Mouse (Mus musculus): ENCODE measurements around the gene Krtdap. TPM values are rescaled to one million over a fixed set of nuclear protein-coding genes. Genes with fewer than 3 reads are reported as not detected.
"Not testable (repeated sequence)": the region's sequence is repeated elsewhere in the genome, so short reads cannot be mapped to it uniquely, and the experiment has no call there.

Gene Krtdap
- polyA plus RNA-seq, 1 experiment from 2014 or later = 1.3 TPM

GRCm38 (mm10) chr7:30823675-30824074 lies 36.0 kb downstream of the Krtdap start, which contains the start of gene Ffar2:
TSS of gene Ffar2 (minus strand) at chr7:30823775.
- H3K4me2 ChIP-seq (replicated peaks) = no peak within 1 kb of the TSS
- no peaks in the 10 kb centered on the region for H3K4me1 ChIP-seq
- no peak within 1 kb of the TSS for H3K27ac ChIP-seq (replicated peaks)
- H3K27me3 ChIP-seq = no peaks in the 10 kb centered on the region
- H3K4me3 ChIP-seq = no peak within 1 kb of the TSS
- 90% methylated on average over 18 of the region's 18 CpGs for WGBS
- no peak within 1 kb of the TSS for H3K9ac ChIP-seq (replicated peaks)
- H3K36me3 ChIP-seq = no peaks in the 10 kb centered on the region
- H3K9me3 ChIP-seq = no peaks in the 10 kb centered on the region
- ATAC-seq (replicated peaks) = no peak

DNA sequence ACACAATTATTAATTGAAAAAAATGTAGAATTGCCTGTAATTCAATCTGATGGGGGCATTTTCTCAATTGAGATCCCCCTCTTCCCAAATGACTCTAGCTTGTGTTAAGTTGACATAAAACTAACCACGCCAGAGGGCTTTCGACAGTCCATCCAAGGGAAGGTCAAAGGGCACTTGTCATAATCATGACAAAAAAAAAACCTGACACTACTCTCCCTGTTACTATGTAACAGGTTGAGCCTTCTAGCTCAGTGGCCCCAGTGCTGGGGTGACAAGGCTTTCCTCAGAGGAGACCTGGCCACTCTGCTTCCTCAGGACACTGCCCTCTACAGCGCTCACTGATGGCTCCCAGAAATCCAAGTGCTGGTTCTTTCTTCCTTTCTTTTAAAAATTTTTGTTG lies 36.6 kb downstream of the Krtdap start:
- no peaks in the 10 kb centered on the region for H3K9me3 ChIP-seq
- no peak overlapping the region for H3K27ac ChIP-seq (replicated peaks)
- WGBS = 93% methylated on average over 3 of the region's 3 CpGs
- no peak overlapping the region for H3K4me3 ChIP-seq
- H3K9ac ChIP-seq (replicated peaks) = no peak overlapping the region
- ATAC-seq (replicated peaks) = no peak
- H3K36me3 ChIP-seq = no peaks in the 10 kb centered on the region
- no peak overlapping the region for H3K4me2 ChIP-seq (replicated peaks)
- H3K27me3 ChIP-seq = no peaks in the 10 kb centered on the region
- H3K4me1 ChIP-seq = no peaks in the 10 kb centered on the region

DNA sequence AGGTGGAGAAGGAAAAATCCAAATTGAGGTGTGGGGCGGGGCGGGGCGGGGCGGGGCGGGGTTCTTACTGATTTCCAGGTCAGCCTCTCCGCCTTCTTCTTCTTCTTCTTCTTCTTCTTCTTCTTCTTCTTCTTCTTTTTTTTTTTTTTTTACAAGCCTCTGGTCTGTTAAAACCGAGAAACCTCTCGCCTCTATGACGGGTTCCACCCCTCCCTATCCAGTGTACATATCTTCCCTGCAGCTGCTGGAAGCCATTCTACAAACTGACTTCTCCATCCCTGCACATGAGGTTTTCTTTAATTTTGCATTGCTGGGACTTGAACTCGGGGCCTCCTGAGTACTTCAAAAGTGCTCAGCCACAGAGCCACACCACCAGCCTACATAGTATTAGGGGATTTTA lies 39.0 kb downstream of the Krtdap start:
- WGBS = 93% methylated on average over 10 of the region's 10 CpGs
- H3K9me3 ChIP-seq = no peaks in the 10 kb centered on the region

DNA sequence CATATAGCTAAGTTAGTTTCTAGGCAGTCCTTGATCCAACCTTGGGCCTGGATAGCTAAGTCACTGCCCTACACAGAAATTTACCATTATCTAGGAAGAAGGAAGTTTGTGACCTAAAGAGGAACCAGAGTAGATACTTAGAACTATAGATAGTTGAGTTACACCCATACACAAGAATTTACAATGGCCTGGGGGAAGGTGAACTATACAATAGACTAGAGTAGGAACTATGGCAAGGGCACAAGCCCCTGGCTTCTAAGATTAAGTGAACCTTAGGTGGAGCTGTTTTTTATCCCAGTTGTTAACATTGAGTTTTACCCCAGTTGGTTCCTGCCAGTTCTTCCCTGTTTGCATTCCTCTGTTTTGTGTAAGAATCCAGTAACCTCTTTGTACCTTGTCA lies 41.2 kb downstream of the Krtdap start:
- not testable (repeated sequence) for H3K4me2 ChIP-seq (replicated peaks); ATAC-seq (replicated peaks)

More for the DNA sequence above, 39.0 kb downstream of the Krtdap start:
- H3K36me3 ChIP-seq = no peaks in the 10 kb centered on the region
- no peak overlapping the region for H3K4me3 ChIP-seq
- H3K27me3 ChIP-seq = no peaks in the 10 kb centered on the region
- ATAC-seq (replicated peaks) = no peak
- no peak overlapping the region for H3K4me2 ChIP-seq (replicated peaks)
- H3K27ac ChIP-seq (replicated peaks) = no peak overlapping the region
- H3K4me1 ChIP-seq = no peaks in the 10 kb centered on the region
- no peak overlapping the region for H3K9ac ChIP-seq (replicated peaks)

GRCm38 (mm10) chr7:30829428-30829827 lies 41.7 kb downstream of the Krtdap start:
- no peak overlapping the region for H3K9ac ChIP-seq (replicated peaks)
- no peaks in the 10 kb centered on the region for H3K4me1 ChIP-seq
- WGBS = 70% methylated on average over 3 of the region's 3 CpGs
- no peak overlapping the region for H3K4me3 ChIP-seq
- no peak overlapping the region for H3K4me2 ChIP-seq (replicated peaks)
- no peak overlapping the region for H3K27ac ChIP-seq (replicated peaks)
- no peaks in the 10 kb centered on the region for H3K9me3 ChIP-seq
- H3K36me3 ChIP-seq = no peaks in the 10 kb centered on the region
- H3K27me3 ChIP-seq = no peaks in the 10 kb centered on the region
- ATAC-seq (replicated peaks) = no peak

More for the DNA sequence above, 41.2 kb downstream of the Krtdap start:
- H3K4me1 ChIP-seq; H3K4me3 ChIP-seq; H3K27ac ChIP-seq (replicated peaks); H3K9ac ChIP-seq (replicated peaks); H3K27me3 ChIP-seq; H3K9me3 ChIP-seq; H3K36me3 ChIP-seq: not testable (repeated sequence)

DNA sequence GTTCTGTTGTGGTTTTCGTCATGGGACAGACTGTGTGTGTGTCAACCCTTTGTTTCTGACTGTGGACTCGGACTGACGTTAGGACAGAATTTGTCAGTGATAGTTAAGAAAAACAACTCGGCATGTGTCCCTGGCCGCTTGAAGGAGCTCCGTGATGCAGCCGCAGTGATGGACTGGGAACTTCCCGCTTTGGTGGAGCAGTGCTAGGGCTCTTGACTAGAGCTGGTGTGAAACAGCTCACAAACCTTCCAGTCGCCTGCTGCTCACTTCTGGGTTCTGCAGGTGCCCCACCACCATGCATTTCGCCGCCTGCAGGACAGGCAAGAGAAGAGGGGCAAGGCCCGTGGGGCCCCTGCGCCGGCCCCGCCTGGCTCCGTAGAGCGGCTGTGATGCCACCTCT lies 44.6 kb downstream of the Krtdap start:
- H3K36me3 ChIP-seq = no peaks in the 10 kb centered on the region
- no peaks in the 10 kb centered on the region for H3K27me3 ChIP-seq
- no peak for ATAC-seq (replicated peaks)
- no peak overlapping the region for H3K27ac ChIP-seq (replicated peaks)
- H3K9ac ChIP-seq (replicated peaks) = no peak overlapping the region
- 77% methylated on average over 17 of the region's 17 CpGs for WGBS
- H3K4me2 ChIP-seq (replicated peaks) = no peak overlapping the region
- H3K4me1 ChIP-seq = no peaks in the 10 kb centered on the region
- H3K4me3 ChIP-seq = no peak overlapping the region
- H3K9me3 ChIP-seq = no peaks in the 10 kb centered on the region

- ATAC-seq (replicated peaks); H3K4me3 ChIP-seq; H3K36me3 ChIP-seq; H3K4me1 ChIP-seq; H3K9me3 ChIP-seq; H3K27ac ChIP-seq (replicated peaks); H3K9ac ChIP-seq (replicated peaks); H3K4me2 ChIP-seq (replicated peaks); H3K27me3 ChIP-seq: not testable (repeated sequence)
- WGBS = 67% methylated on average over 10 of the region's 11 CpGs
Measured at GRCm38 (mm10) chr7:30832684-30833083, 45.0 kb downstream of the Krtdap start.

GRCm38 (mm10) chr7:30837277-30837676 lies 49.6 kb downstream of the Krtdap start:
- no peaks in the 10 kb centered on the region for H3K4me1 ChIP-seq
- no peak overlapping the region for H3K4me2 ChIP-seq (replicated peaks)
- no peaks in the 10 kb centered on the region for H3K36me3 ChIP-seq
- no peak overlapping the region for H3K9ac ChIP-seq (replicated peaks)
- ATAC-seq (replicated peaks) = no peak
- no peak overlapping the region for H3K4me3 ChIP-seq
- H3K27me3 ChIP-seq = no peaks in the 10 kb centered on the region
- no peak overlapping the region for H3K27ac ChIP-seq (replicated peaks)
- H3K9me3 ChIP-seq = no peaks in the 10 kb centered on the region

DNA sequence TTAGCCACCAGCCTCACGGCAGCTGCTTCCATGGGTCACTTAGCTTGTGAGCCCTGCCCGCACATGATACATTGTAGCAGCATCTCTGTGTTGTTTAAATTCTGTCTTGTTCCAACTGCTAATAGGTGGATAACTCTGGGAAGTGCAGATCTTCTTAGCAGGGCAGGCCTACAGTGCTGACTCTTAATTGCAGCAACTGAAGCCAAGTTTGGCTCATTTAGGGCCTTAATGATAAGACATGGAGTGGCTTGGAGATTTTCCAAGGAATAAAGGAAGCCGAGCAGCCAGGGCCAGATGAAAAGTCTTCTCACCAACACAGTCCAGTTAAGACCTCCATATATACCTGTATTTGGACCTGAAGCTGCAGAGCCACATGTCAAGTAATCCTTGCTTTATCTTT lies 52.6 kb downstream of the Krtdap start:
- H3K4me2 ChIP-seq (replicated peaks) = no peak overlapping the region
- no peak overlapping the region for H3K4me3 ChIP-seq
- 60% methylated on average over 3 of the region's 3 CpGs for WGBS
- H3K27ac ChIP-seq (replicated peaks) = no peak overlapping the region
- no peaks in the 10 kb centered on the region; the same call in 1 of the 2 replicates for H3K4me1 ChIP-seq
- H3K9ac ChIP-seq (replicated peaks) = no peak overlapping the region
- H3K27me3 ChIP-seq = no peaks in the 10 kb centered on the region
- no peaks in the 10 kb centered on the region for H3K36me3 ChIP-seq
- no peaks in the 10 kb centered on the region for H3K9me3 ChIP-seq
- ATAC-seq (replicated peaks) = no peak

Other genes starting within 250 kb of the Krtdap start
- gene Hspb6, start 235.7 kb upstream of the Krtdap start, polyA plus RNA-seq (2015; fragmentation: Nextera tagmentation; extraction: Ambion mirVana) = 9.3 and 10.4 TPM in 2 replicates
- gene Proser3, start 235.6 kb upstream of the Krtdap start, polyA plus RNA-seq (2015; fragmentation: Nextera tagmentation; extraction: Ambion mirVana) = 12.3 and 13.9 TPM in 2 replicates
- 58.9 and 63.3 TPM in 2 replicates for gene Lin37, start 228.1 kb upstream of the Krtdap start, polyA plus RNA-seq (2015; fragmentation: Nextera tagmentation; extraction: Ambion mirVana)
- gene U2af1l4, start 224.6 kb upstream of the Krtdap start, polyA plus RNA-seq (2015; fragmentation: Nextera tagmentation; extraction: Ambion mirVana) = 118 and 122 TPM in 2 replicates
- 21.7 and 22.7 TPM in 2 replicates for gene Gm49396, start 224.6 kb upstream of the Krtdap start, polyA plus RNA-seq (2015; fragmentation: Nextera tagmentation; extraction: Ambion mirVana)
- gene Psenen, start 224.3 kb upstream of the Krtdap start, polyA plus RNA-seq (2015; fragmentation: Nextera tagmentation; extraction: Ambion mirVana) = 131 and 138 TPM in 2 replicates
- 6.3 and 6.6 TPM in 2 replicates for gene Igflr1, start 222.5 kb upstream of the Krtdap start, polyA plus RNA-seq (2015; fragmentation: Nextera tagmentation; extraction: Ambion mirVana)
- 10.4 and 12.0 TPM in 2 replicates for gene Kmt2b, start 199.2 kb upstream of the Krtdap start, polyA plus RNA-seq (2015; fragmentation: Nextera tagmentation; extraction: Ambion mirVana)
- gene Zbtb32, start 189.0 kb upstream of the Krtdap start, polyA plus RNA-seq (2015; fragmentation: Nextera tagmentation; extraction: Ambion mirVana) = 0.33 and 0.50 TPM in 2 replicates
- 0.11 and 0.47 TPM in 2 replicates for gene Upk1a, start 175.0 kb upstream of the Krtdap start, polyA plus RNA-seq (2015; fragmentation: Nextera tagmentation; extraction: Ambion mirVana)
- 899 and 915 TPM in 2 replicates for gene Cox6b1, start 161.7 kb upstream of the Krtdap start, polyA plus RNA-seq (2015; fragmentation: Nextera tagmentation; extraction: Ambion mirVana)
- gene Etv2, start 152.0 kb upstream of the Krtdap start, polyA plus RNA-seq (2015; fragmentation: Nextera tagmentation; extraction: Ambion mirVana) = not detected in 2 replicates
- gene Rbm42, start 137.6 kb upstream of the Krtdap start, polyA plus RNA-seq (2015; fragmentation: Nextera tagmentation; extraction: Ambion mirVana) = 167 and 169 TPM in 2 replicates
- gene Haus5, start 122.9 kb upstream of the Krtdap start, polyA plus RNA-seq (2015; fragmentation: Nextera tagmentation; extraction: Ambion mirVana) = 36.2 and 38.3 TPM in 2 replicates
- not detected in 2 replicates for gene Pmis2, start 116.3 kb upstream of the Krtdap start, polyA plus RNA-seq (2015; fragmentation: Nextera tagmentation; extraction: Ambion mirVana)
- not detected in 2 replicates for gene 2200002J24Rik, start 89.0 kb upstream of the Krtdap start, polyA plus RNA-seq (2015; fragmentation: Nextera tagmentation; extraction: Ambion mirVana)
- gene Atp4a, start 75.7 kb upstream of the Krtdap start, polyA plus RNA-seq (2015; fragmentation: Nextera tagmentation; extraction: Ambion mirVana) = 1.1 and 1.9 TPM in 2 replicates
- 197 and 199 TPM in 2 replicates for gene Tmem147, start 58.4 kb upstream of the Krtdap start, polyA plus RNA-seq (2015; fragmentation: Nextera tagmentation; extraction: Ambion mirVana)
- 1.1 TPM in 2 replicates for gene Gapdhs, start 44.2 kb upstream of the Krtdap start, polyA plus RNA-seq (2015; fragmentation: Nextera tagmentation; extraction: Ambion mirVana)
- 1.6 and 2.0 TPM in 2 replicates for gene Sbsn, start 36.4 kb upstream of the Krtdap start, polyA plus RNA-seq (2015; fragmentation: Nextera tagmentation; extraction: Ambion mirVana)
- 0.26 and 0.74 TPM in 2 replicates for gene Dmkn, start 24.1 kb upstream of the Krtdap start, polyA plus RNA-seq (2015; fragmentation: Nextera tagmentation; extraction: Ambion mirVana)
- 0.17 and 0.24 TPM in 2 replicates for gene Ffar2, start 35.9 kb downstream of the Krtdap start, polyA plus RNA-seq (2015; fragmentation: Nextera tagmentation; extraction: Ambion mirVana)
- not detected in 2 replicates for gene Ffar3, start 68.3 kb downstream of the Krtdap start, polyA plus RNA-seq (2015; fragmentation: Nextera tagmentation; extraction: Ambion mirVana)
- gene Ffar1, start 73.7 kb downstream of the Krtdap start, polyA plus RNA-seq (2015; fragmentation: Nextera tagmentation; extraction: Ambion mirVana) = not detected in 2 replicates
- gene Cd22, start 92.4 kb downstream of the Krtdap start, polyA plus RNA-seq (2015; fragmentation: Nextera tagmentation; extraction: Ambion mirVana) = not detected in 2 replicates
- gene Mag, start 127.0 kb downstream of the Krtdap start, polyA plus RNA-seq (2015; fragmentation: Nextera tagmentation; extraction: Ambion mirVana) = 0.77 and 1.0 TPM in 2 replicates
- not detected in 2 replicates for gene Hamp2, start 136.8 kb downstream of the Krtdap start, polyA plus RNA-seq (2015; fragmentation: Nextera tagmentation; extraction: Ambion mirVana)
- not detected in 2 replicates for gene Hamp, start 156.1 kb downstream of the Krtdap start, polyA plus RNA-seq (2015; fragmentation: Nextera tagmentation; extraction: Ambion mirVana)
- 24.8 and 28.9 TPM in 2 replicates for gene Usf2, start 168.9 kb downstream of the Krtdap start, polyA plus RNA-seq (2015; fragmentation: Nextera tagmentation; extraction: Ambion mirVana)
- gene Lsr, start 185.6 kb downstream of the Krtdap start, polyA plus RNA-seq (2015; fragmentation: Nextera tagmentation; extraction: Ambion mirVana) = 16.0 and 20.0 TPM in 2 replicates
- gene Fam187b, start 185.9 kb downstream of the Krtdap start, polyA plus RNA-seq (2015; fragmentation: Nextera tagmentation; extraction: Ambion mirVana) = 0.34 and 0.62 TPM in 2 replicates

All from forebrain, embryonic 15.5 days (tissue).